Mouse (Mus musculus) limb, embryonic 10.5 days (tissue): ENCODE results near the gene Mical1. TPM values are rescaled to one million over a fixed set of nuclear protein-coding genes. Genes with fewer than 3 reads are reported as not detected.

Experiments
- polyA plus RNA-seq: library from polyadenylated mRNA; unstranded; fragments of >200 nt; fragmentation: Nextera tagmentation; extraction: Ambion mirVana; gene quantifications from 2 replicates; pipeline ENCODE4 v1.2.1, GENCODE M21; 2016

Gene Mical1
- polyA plus RNA-seq, 1 experiment from 2014 or later = 43.8 TPM

Other genes with a start within 250 kb of the Mical1 start
- 13.2 and 14.7 TPM in 2 replicates for gene Fig4, start 173.1 kb upstream of the Mical1 start, polyA plus RNA-seq
- not detected in 2 replicates for gene Ak9, start 172.3 kb upstream of the Mical1 start, polyA plus RNA-seq
- gene Zbtb24, start 25.9 kb upstream of the Mical1 start, polyA plus RNA-seq = 17.2 and 21.5 TPM in 2 replicates
- 62.7 TPM in 2 replicates for gene Smpd2, start 14.1 kb downstream of the Mical1 start, polyA plus RNA-seq
- gene Ppil6, start 14.1 kb downstream of the Mical1 start, polyA plus RNA-seq = 0.36 and 0.95 TPM in 2 replicates
- gene Cd164, start 43.1 kb downstream of the Mical1 start, polyA plus RNA-seq = 131 and 146 TPM in 2 replicates
- gene Ccdc162, start 240.3 kb downstream of the Mical1 start, polyA plus RNA-seq = 0.38 and 0.41 TPM in 2 replicates